Mouse (Mus musculus): ENCODE results near the gene Bcl2l1. TPM values are rescaled to one million over a fixed set of nuclear protein-coding genes. Genes with fewer than 3 reads are reported as not detected.

The Bcl2l1 gene
- polyA plus RNA-seq, 1 experiment from 2014 or later: 95.6 TPM

DNA sequence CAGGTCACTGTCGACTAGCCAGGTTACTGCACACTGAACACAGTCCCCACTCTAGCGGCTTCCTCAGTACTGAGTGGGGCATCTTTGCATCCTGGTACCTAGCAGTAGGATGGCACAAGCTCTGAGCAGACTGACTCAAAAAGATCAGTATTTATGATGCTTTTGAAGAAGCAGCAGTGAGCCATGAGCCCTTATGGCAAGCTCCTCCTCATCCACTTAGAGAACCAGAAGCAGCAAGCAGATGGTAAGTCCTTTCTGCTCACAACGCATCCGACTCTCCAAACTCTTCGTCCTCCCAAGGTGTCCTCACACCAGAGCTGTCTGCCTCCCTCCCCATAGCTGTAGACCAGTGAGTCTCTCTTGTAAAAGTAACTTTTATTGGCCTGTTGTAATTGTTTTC is 48.3 kb downstream of the Bcl2l1 start:
- ATAC-seq (replicated peaks; ENCODE audit: low FRiP score, low read depth) (no peak), DNase-seq (ENCODE audit: low spot score) (no peak)
- Histone ChIP-seq H3K9ac (ENCODE audit: low read depth, low read length) (no peak overlapping the region), H3K4me2 (ENCODE audit: low read length) (no peak overlapping the region), H3K27me3 (ENCODE audit: insufficient read depth, low read length) (no peaks in the 10 kb centered on the region), H3K4me1 (replicated peaks; ENCODE audit: insufficient read depth, low read length) (peaks cover 17% of the 10 kb centered on the region; the same call in 1 of the 2 replicates), H3K9me3 (replicated peaks; ENCODE audit: low read length) (no peaks in the 10 kb centered on the region), H3K27ac (no peak overlapping the region), H3K36me3 (ENCODE audit: insufficient read depth, low read length) (peaks cover 17% of the 10 kb centered on the region; the same call in 1 of the 2 replicates), H3K4me3 (replicated peaks; ENCODE audit: low read depth, low read length) (no peak overlapping the region)
- 93% methylated on average over 5 of the region's 5 CpGs for WGBS
- no peak for TF ChIP-seq CTCF (IDR thresholded peaks at IDR 0.05; ENCODE audit: low read depth)

DNA sequence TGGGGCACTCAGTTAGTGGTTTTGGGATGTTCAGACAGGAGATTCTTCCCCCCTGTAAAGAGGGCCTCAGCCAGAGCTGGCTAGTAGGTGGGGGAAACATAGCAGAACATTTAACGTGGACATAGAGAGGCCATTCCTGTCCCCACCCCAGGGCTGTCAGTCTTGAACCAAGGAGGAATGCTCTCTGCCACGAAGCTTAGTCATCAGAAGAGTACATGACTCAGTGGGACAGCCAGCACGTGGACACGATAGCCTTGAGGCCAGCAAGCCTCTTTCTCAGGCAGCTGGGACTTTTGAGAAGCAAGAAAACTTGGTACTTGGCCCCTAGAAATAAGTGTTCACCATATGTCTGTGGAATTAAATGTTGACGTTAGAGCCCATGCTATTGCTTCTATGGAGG is 48.9 kb downstream of the Bcl2l1 start:
- Histone ChIP-seq H3K36me3 (ENCODE audit: insufficient read depth, low read length) (peaks cover 17% of the 10 kb centered on the region; the same call in 1 of the 2 replicates), H3K4me3 (replicated peaks; ENCODE audit: low read depth, low read length) (no peak overlapping the region), H3K4me1 (replicated peaks; ENCODE audit: insufficient read depth, low read length) (peaks cover 17% of the 10 kb centered on the region; the same call in 1 of the 2 replicates), H3K9me3 (replicated peaks; ENCODE audit: low read length) (no peaks in the 10 kb centered on the region), H3K4me2 (ENCODE audit: low read length) (no peak overlapping the region), H3K27me3 (ENCODE audit: insufficient read depth, low read length) (no peaks in the 10 kb centered on the region), H3K9ac (ENCODE audit: low read depth, low read length) (no peak overlapping the region), H3K27ac (no peak overlapping the region)
- no peak for TF ChIP-seq CTCF (IDR thresholded peaks at IDR 0.05; ENCODE audit: low read depth)
- DNase-seq (ENCODE audit: low spot score): no peak
- no peak for ATAC-seq (replicated peaks; ENCODE audit: low FRiP score, low read depth)
- 89% methylated on average over 5 of the region's 5 CpGs for WGBS

DNA sequence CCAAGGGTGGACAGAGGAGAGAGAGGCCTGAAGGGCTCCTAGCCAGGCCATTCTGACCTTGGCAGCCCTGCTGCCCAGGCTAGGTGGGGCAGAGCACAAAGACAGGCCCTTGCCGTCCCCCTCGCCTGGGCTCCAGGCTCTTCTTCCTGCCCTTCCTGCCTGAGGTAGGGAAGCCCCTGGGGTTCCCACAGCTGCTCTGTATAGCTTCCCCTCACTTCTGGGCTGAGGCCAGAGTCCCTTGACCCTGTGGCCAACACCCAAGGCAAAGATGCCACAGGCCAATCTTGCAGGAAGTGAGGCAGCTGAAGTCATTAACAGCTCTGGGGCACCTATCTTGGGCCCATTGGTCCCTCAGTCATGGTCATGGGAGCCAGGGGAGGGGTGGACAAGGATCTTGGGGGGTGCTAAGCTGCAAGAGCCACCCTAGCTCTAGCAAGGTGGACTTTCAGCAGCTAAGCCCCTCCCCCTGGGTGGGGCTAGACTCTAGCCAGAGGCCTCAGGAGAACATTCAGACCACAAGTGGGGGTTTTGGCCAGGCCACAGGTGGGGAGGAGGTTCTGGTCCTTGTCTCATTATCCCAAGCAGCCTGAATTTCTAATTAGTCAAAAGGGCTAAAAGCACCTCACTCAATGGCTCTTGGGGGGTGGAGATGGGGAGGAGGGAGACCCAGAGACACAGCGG is 50.4 kb downstream of the Bcl2l1 start:
- H3K4me3 ChIP-seq (replicated peaks; ENCODE audit: low read depth, low read length): no peak overlapping the region
- DNase-seq (ENCODE audit: low spot score) (no peak), ATAC-seq (replicated peaks; ENCODE audit: low FRiP score, low read depth) (no peak)
- no peak for TF ChIP-seq CTCF (IDR thresholded peaks at IDR 0.05; ENCODE audit: low read depth)
- no peaks in the 10 kb centered on the region for H3K9me3 ChIP-seq (replicated peaks; ENCODE audit: low read length)
- WGBS: 62% methylated on average over 2 of the region's 3 CpGs
- no peak overlapping the region for H3K9ac ChIP-seq (ENCODE audit: low read depth, low read length)
- no peak overlapping the region for H3K4me2 ChIP-seq (ENCODE audit: low read length)
- no peak overlapping the region for H3K27ac ChIP-seq
- H3K27me3 ChIP-seq (ENCODE audit: insufficient read depth, low read length): no peaks in the 10 kb centered on the region
- peaks cover 14% of the 10 kb centered on the region; the same call in 1 of the 2 replicates for H3K4me1 ChIP-seq (replicated peaks; ENCODE audit: insufficient read depth, low read length)
- peaks cover 17% of the 10 kb centered on the region; the same call in 1 of the 2 replicates for H3K36me3 ChIP-seq (ENCODE audit: insufficient read depth, low read length)

DNA sequence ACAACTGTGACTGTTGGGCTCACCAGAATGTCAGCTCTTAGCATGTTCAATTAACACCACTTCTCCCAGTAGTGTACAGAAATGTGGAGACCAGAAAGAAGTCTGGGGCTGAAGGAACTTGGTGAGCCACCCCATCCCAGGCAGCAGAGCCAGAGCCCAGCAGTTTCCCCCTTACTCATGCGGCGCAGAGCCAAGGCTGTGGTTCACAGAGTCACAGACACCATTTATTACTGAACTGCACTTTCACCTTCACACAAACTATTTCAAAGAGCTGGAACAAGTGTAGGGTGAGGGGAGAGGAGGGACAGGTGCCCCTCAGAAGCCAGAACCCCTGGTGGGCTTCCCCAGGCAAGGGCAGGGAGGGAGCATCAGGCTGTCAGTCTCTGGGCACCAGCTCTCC is 51.1 kb downstream of the Bcl2l1 start:
- ATAC-seq (replicated peaks; ENCODE audit: low FRiP score, low read depth) (no peak), DNase-seq (ENCODE audit: low spot score) (no peak)
- TF ChIP-seq CTCF (IDR thresholded peaks at IDR 0.05; ENCODE audit: low read depth): no peak
- no peak overlapping the region for H3K27ac ChIP-seq
- H3K27me3 ChIP-seq (ENCODE audit: insufficient read depth, low read length): no peaks in the 10 kb centered on the region
- no peak overlapping the region for H3K4me2 ChIP-seq (ENCODE audit: low read length)
- H3K9ac ChIP-seq (ENCODE audit: low read depth, low read length): no peak overlapping the region
- no peak overlapping the region for H3K4me3 ChIP-seq (replicated peaks; ENCODE audit: low read depth, low read length)
- peaks cover 7% of the 10 kb centered on the region; the same call in 1 of the 2 replicates for H3K4me1 ChIP-seq (replicated peaks; ENCODE audit: insufficient read depth, low read length)
- H3K9me3 ChIP-seq (replicated peaks; ENCODE audit: low read length): no peaks in the 10 kb centered on the region
- WGBS: 81% methylated on average over 2 of the region's 2 CpGs
- H3K36me3 ChIP-seq (ENCODE audit: insufficient read depth, low read length): peaks cover 17% of the 10 kb centered on the region; the same call in 1 of the 2 replicates

DNA sequence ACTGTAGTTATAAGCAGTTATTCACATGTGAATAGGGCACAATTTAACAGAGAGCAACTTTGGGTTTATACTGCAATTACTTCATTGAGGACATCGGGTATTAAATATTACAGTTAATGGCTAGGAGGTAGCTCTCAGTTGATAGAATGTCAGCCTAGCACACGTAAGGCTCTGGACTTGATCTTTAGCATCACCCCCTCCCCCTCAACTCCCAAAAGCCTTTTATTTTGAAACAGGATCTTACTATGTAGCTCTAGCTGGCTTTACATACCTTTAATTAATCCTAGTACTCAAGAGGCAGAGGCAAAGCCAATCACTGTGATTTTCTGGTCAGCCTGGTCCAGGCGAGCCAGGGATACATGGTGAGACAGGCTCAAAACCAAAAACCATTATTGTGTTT is 54.4 kb downstream of the Bcl2l1 start:
- no peak for ATAC-seq (replicated peaks; ENCODE audit: low FRiP score, low read depth)
- no peaks in the 10 kb centered on the region for H3K27me3 ChIP-seq (ENCODE audit: insufficient read depth, low read length)
- 83% methylated on average over 3 of the region's 3 CpGs for WGBS
- DNase-seq (ENCODE audit: low spot score): no peak
- no peak overlapping the region for H3K4me3 ChIP-seq (replicated peaks; ENCODE audit: low read depth, low read length)
- H3K9ac ChIP-seq (ENCODE audit: low read depth, low read length): no peak overlapping the region
- H3K4me1 ChIP-seq (replicated peaks; ENCODE audit: insufficient read depth, low read length): no peaks in the 10 kb centered on the region
- no peak overlapping the region for H3K27ac ChIP-seq
- no peaks in the 10 kb centered on the region for H3K9me3 ChIP-seq (replicated peaks; ENCODE audit: low read length)
- H3K36me3 ChIP-seq (ENCODE audit: insufficient read depth, low read length): peaks cover 14% of the 10 kb centered on the region; the same call in 1 of the 2 replicates
- TF ChIP-seq CTCF (IDR thresholded peaks at IDR 0.05; ENCODE audit: low read depth): no peak
- H3K4me2 ChIP-seq (ENCODE audit: low read length): no peak overlapping the region

DNA sequence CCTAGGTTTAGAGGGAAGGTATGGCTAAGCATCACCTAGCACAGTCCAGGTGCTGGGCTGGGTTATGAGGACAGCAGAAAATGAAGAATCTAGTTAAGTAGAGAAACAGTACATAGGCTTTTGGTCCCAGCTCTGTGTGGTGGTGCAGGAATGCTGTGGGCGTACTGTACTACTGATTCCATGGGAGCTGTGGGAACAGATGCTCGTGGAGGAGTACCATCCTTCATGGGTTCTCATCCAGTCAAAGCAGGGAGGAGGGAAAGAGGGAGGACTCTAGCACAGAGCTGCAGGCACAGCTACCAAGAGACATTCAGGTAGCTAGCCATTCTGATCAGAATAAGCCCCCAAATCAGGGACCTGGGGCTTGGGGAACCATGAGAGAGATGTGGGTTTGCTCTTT is 55.1 kb downstream of the Bcl2l1 start:
- H3K9me3 ChIP-seq (replicated peaks; ENCODE audit: low read length): no peaks in the 10 kb centered on the region
- H3K36me3 ChIP-seq (ENCODE audit: insufficient read depth, low read length): peaks cover 8% of the 10 kb centered on the region; the same call in 1 of the 2 replicates
- DNase-seq (ENCODE audit: low spot score): no peak
- H3K4me1 ChIP-seq (replicated peaks; ENCODE audit: insufficient read depth, low read length): no peaks in the 10 kb centered on the region
- no peak for ATAC-seq (replicated peaks; ENCODE audit: low FRiP score, low read depth)
- no peak overlapping the region for H3K9ac ChIP-seq (ENCODE audit: low read depth, low read length)
- no peaks in the 10 kb centered on the region for H3K27me3 ChIP-seq (ENCODE audit: insufficient read depth, low read length)
- WGBS: 80% methylated on average over 2 of the region's 2 CpGs
- no peak for TF ChIP-seq CTCF (IDR thresholded peaks at IDR 0.05; ENCODE audit: low read depth)
- H3K4me2 ChIP-seq (ENCODE audit: low read length): no peak overlapping the region
- H3K4me3 ChIP-seq (replicated peaks; ENCODE audit: low read depth, low read length): no peak overlapping the region
- no peak overlapping the region for H3K27ac ChIP-seq

All from kidney, postnatal 0 days (tissue).